26 mouse cellular contexts compared by ENCODE assay signal in the genomic region with DNA sequence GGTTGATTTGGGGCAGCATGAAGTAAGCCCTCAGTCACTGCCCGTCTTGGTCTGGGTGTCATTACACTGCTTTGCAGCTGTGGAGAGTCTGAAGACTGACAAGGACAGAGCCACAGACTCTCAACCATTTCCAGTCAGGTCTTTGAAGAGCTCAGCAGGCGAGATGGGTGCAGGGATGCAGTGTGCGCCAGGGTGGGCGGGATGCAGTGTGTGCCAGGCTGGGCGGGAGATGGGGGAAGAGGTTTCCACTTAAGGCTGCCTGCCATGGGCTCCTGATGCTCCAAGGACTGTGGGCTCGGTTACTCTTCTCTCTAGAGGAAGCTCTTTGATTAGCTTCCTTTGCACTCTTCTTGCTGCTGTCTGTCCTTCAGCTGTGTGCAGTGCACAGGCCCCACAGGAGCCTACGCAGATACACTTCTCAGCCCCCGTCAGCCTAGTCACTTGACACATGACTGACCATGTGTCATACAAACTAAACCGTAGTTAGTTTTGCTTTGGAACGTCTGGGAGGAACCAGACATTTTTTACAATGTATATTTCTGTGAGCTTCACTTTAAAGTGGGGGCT. TPM values are rescaled to one million over a fixed set of nuclear protein-coding genes. Genes with fewer than 3 reads are reported as not detected.
"Had no signal": no experiment of that assay in that cellular context is flagged by ENCODE, and none has a peak within 500 bp of the region (broad histone marks: within the 10 kb centered on the region; RNA-seq: fewer than 3 reads in every experiment).

No protein-coding gene starts in this region.

- DNase-seq: lung, adult 18-20 months; lung, embryonic 14.5 days; lung, postnatal 10 days; lung, postnatal 4 days; midbrain, embryonic 14.5 days; retina, postnatal 1 day; right cerebral cortex, postnatal 14 days; spleen, adult 18-20 months; thymus, adult 18-20 months; thymus, postnatal 14 days; thymus, postnatal 4 days had no signal

- ATAC-seq: midbrain, embryonic 16.5 days had no signal

RNA-seq across cellular contexts. Expression of a gene that starts 52.4 kb away (rescaled TPM):
- total RNA-seq: megakaryocyte, adult 5-6 weeks; megakaryocyte-erythroid progenitor cell, adult 5-6 weeks had no signal
- polyA plus RNA-seq: lung, embryonic 14.5 days; lung, embryonic 16.5 days; midbrain, embryonic 10.5 days; midbrain, embryonic 12.5 days; midbrain, embryonic 14.5 days; midbrain, embryonic 16.5 days; myocyte; neural tube, embryonic 11.5 days; neural tube, embryonic 13.5 days; neural tube, embryonic 15.5 days; small intestine, adult 2 months; stomach, embryonic 14.5 days; stomach, embryonic 16.5 days; thymus, postnatal 0 days; urinary bladder, adult 2 months had no signal
